Mouse (Mus musculus) c-Kit-positive CD71-positive TER-119-positive erythroid progenitor cells, embryonic 14.5 days (primary cell): Measurements from ENCODE around the gene 3300002I08Rik.
"Not testable (repeated sequence)": the region's sequence is repeated elsewhere in the genome, so short reads cannot be mapped to it uniquely, and the experiment has no call there.

Experiments used
- DNase-seq: peaks from one replicate; pipeline ENCODE4 v3.0.0-alpha.2; 2013; ENCODE audit warnings: low spot score

Gene 3300002I08Rik

DNA sequence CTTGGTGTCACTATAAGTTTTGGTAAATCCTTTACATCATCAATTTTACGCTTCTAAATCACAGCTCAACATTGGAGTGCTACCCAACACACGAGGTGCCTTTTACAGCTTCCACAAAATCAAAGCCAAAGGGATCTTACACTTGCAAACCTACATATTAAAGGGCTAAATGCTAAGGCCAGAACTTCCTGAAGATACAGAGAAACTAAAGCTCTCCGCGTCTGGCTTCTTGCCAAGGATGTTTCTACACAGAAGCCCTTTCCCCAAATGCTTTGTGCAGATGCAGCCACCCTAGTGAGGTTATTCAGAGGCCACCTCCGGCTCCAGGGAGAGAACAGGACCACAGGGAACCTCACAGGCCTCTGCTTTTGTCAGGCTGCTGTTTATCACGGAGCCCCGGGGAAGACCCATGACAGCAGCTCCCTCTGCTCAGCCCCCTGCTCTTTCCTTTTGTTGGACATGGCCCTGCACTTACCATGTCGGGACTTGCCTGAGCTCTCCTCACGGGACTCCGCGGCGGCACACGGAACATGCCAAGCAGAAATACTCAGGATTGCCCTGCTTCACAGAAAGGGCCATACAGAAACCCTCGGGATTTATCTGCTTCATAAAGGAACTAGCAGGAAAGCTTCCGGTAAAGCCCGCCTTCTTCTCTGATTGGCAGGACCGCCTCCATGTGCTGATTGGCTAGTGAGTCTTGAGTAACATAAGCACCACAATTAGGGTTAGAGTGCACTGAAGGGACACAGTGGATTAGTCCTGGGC is at the start of gene 3300002I08Rik:
3300002I08Rik (minus strand) TSS at position 653 of the 765 bp plus-strand sequence.
- DNase-seq: peak; percentile 63

DNA sequence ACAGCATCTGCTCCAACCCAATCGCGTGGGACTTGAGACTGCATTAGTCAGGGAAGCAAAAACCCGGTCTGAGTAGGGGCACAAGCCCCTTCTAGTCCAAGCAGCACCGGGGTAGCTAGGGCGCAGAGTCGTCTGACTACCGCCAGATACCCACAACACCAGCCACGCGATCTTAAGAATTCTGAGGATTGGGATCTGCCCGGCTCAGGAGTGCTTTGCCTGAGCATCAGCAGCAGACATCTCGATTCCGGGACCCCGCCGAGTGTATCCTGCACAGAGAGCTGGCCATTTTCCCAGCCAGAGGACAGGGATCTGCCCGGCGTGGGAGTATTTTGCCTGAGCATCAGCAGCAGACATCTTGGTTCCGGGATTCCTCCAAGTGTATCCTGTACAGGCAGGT is 49.6 kb upstream of the 3300002I08Rik start:
- DNase-seq: not testable (repeated sequence)

DNA sequence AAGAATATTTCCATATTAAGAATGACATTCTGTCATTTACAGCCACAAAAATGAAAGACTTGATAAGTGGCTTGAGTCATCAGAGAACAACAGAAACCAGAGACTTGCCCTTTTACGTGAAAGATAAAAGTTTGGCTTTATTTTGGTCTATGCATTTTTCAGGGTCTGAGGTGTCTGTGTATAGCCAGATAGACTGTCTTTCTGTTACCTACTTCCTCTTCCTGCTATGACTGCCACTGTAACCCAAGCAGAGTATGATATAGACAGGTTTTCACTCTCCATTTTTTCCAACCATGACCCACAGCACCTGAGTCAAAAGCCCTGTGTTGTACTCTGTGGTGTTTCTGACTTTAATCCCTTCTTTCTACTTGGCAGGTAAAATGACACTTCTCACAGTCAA is 27.6 kb upstream of the 3300002I08Rik start:
- DNase-seq: no peak

DNA sequence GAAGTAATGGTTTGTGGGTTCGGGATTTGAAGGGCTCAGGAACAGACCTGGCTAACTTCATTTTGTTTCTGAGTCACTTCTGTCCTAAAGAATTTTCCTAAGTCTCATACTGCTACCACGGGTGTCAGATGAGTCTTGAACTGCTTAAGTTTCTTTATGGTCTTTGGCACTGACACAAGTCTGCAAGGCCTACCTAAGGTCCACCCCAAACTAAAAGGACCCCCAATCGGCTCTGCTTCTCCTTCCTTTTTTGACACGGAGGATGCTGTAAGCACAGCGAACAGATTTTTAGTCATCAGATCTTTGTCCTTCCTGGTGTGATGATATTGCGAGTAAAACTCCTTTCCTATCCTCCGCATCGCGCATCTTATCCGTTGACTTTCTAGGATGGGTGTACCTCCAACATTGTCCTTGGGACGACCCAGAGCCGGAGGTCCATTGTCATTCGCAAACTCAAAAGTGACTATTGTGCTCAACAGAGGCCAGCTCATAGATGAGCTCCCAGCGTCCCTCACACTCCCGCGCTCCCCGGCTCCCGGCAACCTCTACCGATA is 23.1 kb upstream of the 3300002I08Rik start:
- not testable (repeated sequence) for DNase-seq

DNA sequence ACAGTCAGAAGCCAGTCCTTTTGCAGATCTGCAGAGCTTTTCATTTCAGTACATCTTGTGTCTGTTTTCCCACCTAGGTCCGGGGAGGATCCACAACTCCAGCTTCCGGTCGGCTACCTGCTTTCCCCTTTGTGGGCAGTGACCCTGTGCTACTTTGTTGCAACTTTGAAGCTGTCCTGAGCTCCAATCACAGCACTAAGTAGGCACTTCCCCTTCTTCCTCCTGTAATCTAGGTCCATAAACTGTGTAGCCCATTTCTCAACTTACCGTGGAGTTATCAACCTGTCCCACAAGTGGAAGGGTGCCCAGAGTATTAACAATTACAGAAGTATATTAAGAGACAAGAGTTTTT is 289 bp upstream of the 3300002I08Rik start:
- DNase-seq: peak; percentile 2

DNA sequence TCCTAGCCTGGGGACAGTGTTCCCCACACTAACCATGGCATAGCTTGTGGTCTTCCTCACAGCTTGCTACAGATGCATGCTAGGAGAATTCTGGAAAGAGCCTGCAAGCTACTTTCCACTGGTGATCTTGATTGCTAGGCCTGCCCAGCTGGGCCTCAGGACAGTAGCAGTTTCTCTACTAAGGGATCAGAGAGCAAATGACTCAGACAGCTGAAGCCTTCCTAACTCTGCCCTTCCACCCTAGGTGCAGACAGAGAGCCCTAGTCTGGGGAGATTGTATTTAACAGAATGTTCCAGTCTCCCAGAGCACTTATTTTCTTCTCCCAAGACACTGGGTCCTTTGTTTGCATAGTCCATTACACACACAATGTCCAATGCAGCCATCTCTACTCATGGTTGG is 5.4 kb downstream of the 3300002I08Rik start:
- not testable (repeated sequence) for DNase-seq

DNA sequence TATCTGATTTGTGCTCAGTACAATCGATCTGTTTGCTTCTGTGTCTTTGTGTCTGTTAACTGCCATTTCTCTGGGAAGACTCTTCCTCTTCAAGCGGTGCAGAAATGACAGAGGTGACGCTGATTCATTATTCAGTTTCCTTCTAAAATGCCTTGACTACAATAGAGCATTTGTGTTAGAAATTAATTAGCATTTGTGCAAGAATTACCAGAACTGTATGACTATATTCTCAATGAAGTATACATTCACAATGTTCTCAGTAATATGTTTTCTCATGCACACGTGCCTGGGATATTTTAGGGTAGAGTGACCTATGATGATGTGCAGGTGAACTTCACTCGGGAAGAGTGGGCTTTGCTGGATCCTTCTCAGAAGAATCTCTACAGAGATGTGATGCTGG is 39.2 kb downstream of the 3300002I08Rik start, which contains the start of gene Gm10130:
Gm10130 (plus strand) TSS at position 301 of the 400 bp plus-strand sequence.
- DNase-seq: no peak

DNA sequence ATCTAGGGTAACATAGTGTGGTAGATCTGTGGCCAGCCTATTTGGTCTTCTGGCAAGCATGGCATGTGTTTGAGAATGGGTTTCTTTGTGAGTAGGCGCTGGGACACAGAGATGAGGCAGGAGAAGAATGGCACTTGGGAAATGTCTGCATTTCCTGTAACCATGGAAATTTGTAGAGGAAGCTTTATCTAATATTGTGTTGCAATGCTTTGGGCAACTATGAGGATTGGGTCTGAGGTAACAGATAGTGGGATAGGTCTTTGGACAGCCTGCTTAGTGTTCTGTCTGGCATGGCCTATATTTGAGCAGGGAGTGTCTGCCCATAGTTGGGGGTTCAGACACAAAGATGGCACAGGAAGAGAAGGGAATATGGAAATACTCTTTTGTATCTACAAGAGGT is 43.6 kb downstream of the 3300002I08Rik start:
- no peak for DNase-seq

DNA sequence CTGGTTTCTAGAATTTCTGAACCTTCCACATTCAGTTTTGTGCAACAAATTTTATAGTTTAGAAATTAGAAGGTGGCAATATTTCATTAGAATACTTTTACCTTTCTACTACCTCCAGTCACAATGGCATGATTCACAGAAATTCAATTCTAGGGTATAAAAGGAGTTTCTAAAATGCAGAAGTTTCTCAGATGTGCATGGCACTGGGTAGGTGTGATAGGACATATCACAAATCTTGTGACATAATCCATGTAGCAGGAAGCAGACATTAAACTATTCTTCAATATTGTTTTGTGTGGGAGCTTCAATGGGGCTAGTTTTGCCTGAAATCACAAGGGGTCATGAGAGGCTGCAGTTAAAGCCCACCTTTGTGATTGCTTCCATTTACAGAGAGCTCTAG is 46.4 kb downstream of the 3300002I08Rik start:
- DNase-seq: no peak

DNA sequence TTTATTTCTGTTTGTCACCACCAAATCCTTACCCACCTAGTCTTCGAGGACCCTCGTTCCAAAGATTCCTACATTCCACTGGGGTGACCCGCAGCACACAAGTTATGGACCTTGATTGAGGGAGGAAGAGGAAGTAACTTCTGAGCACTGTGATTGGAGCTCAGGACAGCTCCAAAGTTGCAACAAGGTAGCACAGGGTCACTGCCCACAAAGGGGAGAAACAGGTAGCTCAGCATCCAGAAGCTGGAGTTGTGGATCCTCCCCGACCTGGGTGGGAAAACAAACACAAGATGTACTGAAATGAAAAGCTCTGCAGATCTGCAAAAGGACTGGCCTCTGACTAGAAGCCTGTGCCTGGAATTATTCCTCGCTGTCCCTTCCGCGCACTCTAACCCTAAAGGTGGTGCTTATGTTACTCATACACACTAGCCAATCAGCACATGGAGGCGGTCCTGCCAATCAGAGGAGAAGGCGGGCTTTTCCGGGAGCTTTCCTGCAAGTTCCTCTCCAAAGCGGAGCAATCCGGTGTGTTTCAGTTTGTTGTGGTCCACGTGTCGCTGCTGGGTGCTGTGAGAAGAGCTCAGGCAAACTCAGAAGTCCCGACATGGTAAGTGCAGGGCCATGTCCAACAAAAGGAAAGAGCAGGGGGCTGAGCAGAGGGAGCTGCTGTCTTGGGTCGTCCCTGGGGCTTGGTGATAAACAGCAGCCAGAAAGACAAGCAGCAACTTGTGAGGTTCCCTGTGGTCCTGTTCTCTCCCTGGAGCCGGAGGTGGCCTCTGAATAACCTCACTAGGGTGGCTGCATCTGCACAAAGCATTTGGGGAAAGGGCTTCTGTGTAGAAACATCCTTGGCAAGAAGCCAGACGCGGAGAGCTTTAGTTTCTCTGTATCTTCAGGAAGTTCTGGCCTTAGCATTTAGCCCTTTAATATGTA is 51.3 kb downstream of the 3300002I08Rik start:
- DNase-seq: peak; percentile 78

DNA sequence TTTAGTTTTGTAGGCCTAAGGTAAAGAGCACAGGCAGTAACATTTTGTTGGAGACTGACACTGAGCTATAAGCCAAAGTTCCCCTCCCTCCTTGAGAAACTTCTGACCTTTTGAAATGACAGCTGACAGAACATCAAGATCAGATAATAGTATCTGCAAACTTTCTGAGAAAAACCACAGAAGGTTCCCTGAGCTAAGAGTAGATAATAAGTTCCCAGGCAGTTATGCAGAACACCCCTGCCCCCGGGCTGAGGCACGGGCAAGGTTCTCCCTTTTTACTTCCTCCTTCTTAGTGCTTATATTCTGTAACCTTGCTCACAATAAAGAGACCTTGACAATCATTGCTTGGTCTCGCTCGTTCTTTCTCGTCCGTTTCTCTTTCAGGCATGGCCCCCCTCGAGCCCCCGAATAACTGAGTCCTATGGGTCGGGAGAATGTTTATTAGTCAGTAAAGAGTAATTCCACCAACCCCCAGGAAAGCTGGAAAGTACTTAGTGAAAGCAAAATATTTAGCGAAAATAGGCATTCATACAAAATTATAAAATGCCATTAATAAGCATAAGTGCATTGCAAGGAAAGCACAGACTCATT is 55.3 kb downstream of the 3300002I08Rik start:
- no peak for DNase-seq

DNA sequence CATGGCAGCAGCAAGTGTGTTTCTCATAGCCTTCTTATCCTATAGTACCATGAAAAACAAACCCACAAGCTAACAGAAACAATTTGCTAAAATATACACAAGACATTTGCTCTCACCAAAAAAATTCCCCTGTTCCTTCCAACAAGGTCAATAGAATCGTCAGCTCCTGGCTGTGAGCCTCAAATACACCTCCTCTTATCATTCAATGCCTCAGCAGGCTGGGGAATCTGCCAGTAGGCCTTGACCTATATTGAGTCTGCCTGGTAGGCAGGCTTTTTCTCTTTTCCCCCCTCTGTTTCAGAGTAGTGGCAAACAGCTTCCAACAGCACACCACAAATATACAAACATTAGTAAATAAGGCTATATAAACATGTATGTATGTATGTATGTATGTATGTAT is 63.5 kb downstream of the 3300002I08Rik start:
- DNase-seq: no peak

DNA sequence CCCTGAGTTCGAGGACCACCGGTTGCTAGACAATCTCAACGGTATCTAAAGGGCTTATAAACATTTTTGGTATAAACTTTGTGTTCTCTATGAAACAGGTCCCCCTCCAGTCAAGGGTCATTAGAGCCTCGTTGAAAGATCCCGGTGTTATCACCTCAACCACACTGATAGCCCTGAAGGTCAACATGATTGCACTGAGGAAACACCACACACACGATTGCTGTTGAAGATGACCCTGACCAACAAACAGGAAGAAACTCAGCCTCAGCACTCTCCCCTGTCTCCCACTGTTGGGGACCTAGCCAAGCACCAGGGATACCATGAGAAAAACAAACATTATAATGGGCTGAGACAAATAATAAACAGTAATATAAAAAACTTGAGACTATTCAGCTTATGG is 68.9 kb downstream of the 3300002I08Rik start:
- DNase-seq: no peak
